Mouse (Mus musculus): ENCODE measurements around the gene Phf11d. TPM values are rescaled to one million over a fixed set of nuclear protein-coding genes. Genes with fewer than 3 reads are reported as not detected.
"Not testable (repeated sequence)": the region's sequence is repeated elsewhere in the genome, so short reads cannot be mapped to it uniquely, and the experiment has no call there.

The Phf11d gene
- polyA plus RNA-seq, 1 experiment, result 9.5 TPM

DNA sequence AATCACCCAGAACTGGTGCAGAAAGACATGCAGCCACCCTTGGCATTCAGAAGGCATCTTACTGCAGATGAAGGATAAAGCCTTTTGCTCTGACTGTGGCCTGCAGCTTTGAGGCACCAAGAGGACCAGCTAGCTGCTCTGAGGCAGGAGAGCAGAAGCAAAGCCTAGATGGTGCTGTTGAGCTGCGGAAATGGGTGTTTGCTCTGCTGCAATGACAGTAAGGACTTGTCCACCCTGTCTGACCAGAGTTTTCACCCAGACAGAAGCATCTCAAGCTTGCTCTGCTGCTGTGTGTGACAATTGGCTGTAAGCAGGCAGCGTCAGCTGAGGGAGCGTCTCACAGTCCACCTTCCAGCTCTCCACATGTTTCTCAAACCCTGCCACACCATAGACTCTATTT is 34.8 kb downstream of the Phf11d start:
- not testable (repeated sequence) for H3K4me1 ChIP-seq (ENCODE audit: control insufficient read depth, insufficient read depth, low read length); H3K27ac ChIP-seq (ENCODE audit: insufficient read depth, low read length); H3K4me3 ChIP-seq (ENCODE audit: insufficient read depth, low read length)
- TF ChIP-seq CTCF (IDR thresholded peaks at IDR 0.05; ENCODE audit: borderline replicate concordance, insufficient read depth, low read length), result peak; percentile 50; the same call in 1 of the 2 replicates

DNA sequence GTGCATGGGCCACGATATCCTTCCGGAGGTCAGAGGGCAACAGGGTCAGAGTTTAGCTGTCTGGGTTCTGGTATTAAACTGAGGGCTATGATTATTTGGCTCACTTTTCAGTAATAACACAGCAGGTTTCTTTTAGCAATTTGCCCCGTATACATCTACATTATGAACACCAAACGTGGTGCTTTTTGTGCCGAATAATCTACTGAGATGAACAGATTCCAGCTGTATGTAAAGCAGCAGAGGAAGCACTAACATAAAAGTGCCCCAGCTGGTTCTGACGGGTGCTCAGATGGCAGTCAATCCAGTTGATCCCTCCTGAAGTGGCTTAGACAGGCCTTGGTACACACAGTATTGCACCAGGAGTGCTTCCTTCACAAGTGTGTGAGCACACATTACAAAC is 45.3 kb downstream of the Phf11d start:
- H3K4me1 ChIP-seq (ENCODE audit: control insufficient read depth, insufficient read depth, low read length); H3K27ac ChIP-seq (ENCODE audit: insufficient read depth, low read length): not testable (repeated sequence)

DNA sequence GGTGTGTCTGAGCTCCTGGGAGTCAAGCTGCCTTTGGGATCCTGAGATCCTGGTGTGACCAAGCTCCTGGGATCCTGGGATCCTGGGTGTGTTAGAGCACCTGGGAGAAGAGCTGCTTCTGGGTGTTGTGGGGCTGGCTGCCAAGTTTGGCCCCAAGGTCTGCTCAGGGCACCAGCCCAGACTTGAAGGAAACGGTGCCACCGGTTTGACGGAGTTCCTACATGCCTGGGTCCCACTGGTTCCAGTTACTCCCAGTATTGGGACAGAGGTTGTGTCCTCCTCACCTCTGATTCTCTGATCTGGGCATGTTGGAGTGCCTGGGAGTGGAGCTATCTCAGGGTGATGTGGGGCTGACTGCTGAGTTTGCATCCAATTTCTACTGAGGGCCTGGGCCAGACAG is 46.2 kb downstream of the Phf11d start:
- not testable (repeated sequence) for H3K4me1 ChIP-seq (ENCODE audit: control insufficient read depth, insufficient read depth, low read length); H3K4me3 ChIP-seq (ENCODE audit: insufficient read depth, low read length)

More for the DNA sequence above, 45.3 kb downstream of the Phf11d start:
- H3K4me3 ChIP-seq (ENCODE audit: insufficient read depth, low read length), result not testable (repeated sequence)

More for the DNA sequence above, 46.2 kb downstream of the Phf11d start:
- H3K27ac ChIP-seq (ENCODE audit: insufficient read depth, low read length), result not testable (repeated sequence)

Other genes starting within 250 kb of the Phf11d start
- gene 1700129C05Rik, start 222.6 kb downstream of the Phf11d start, polyA plus RNA-seq (2011; ENCODE audit: insufficient read length, low read depth, missing spikeins), result not detected in 2 replicates
- not detected in 2 replicates for gene Gm5142, start 186.7 kb downstream of the Phf11d start, polyA plus RNA-seq (2011; ENCODE audit: insufficient read length, low read depth, missing spikeins)
- 46.9 and 50.2 TPM in 2 replicates for gene Rcbtb1, start 164.3 kb downstream of the Phf11d start, polyA plus RNA-seq (2011; ENCODE audit: insufficient read length, low read depth, missing spikeins)
- not detected in 2 replicates for gene Gm6904, start 105.3 kb downstream of the Phf11d start, polyA plus RNA-seq (2011; ENCODE audit: insufficient read length, low read depth, missing spikeins)
- gene Phf11a, start 67.9 kb downstream of the Phf11d start, polyA plus RNA-seq (2011; ENCODE audit: insufficient read length, low read depth, missing spikeins), result not detected in 2 replicates
- not detected in 2 replicates for gene Phf11b, start 24.1 kb downstream of the Phf11d start, polyA plus RNA-seq (2011; ENCODE audit: insufficient read length, low read depth, missing spikeins)
- gene Phf11c, start 29.9 kb upstream of the Phf11d start, polyA plus RNA-seq (2011; ENCODE audit: insufficient read length, low read depth, missing spikeins), result 0.73 and 1.4 TPM in 2 replicates
- gene Setdb2, start 75.4 kb upstream of the Phf11d start, polyA plus RNA-seq (2011; ENCODE audit: insufficient read length, low read depth, missing spikeins), result 8.0 and 8.4 TPM in 2 replicates
- gene Cab39l, start 75.5 kb upstream of the Phf11d start, polyA plus RNA-seq (2011; ENCODE audit: insufficient read length, low read depth, missing spikeins), result 32.3 and 35.2 TPM in 2 replicates
- 15.8 and 18.6 TPM in 2 replicates for gene Cdadc1, start 232.5 kb upstream of the Phf11d start, polyA plus RNA-seq (2011; ENCODE audit: insufficient read length, low read depth, missing spikeins)

Measured in embryonic fibroblast, embryonic 13.5 days (primary cell).